Mouse (Mus musculus): ENCODE results near the gene Sult2b1. TPM values are rescaled to one million over a fixed set of nuclear protein-coding genes. Genes with fewer than 3 reads are reported as not detected.

Gene Sult2b1
- total and polyA plus RNA-seq, 3 experiments, result 0.17 to 0.29 TPM; not detected in 1

GRCm38 (mm10) chr7:45723301-45723700, 61.2 kb downstream of the Sult2b1 start:
- no peak for DNase-seq (ENCODE audit: extremely low read depth)
- dilution Hi-C loops (cut with MboI; ENCODE audit: extremely low pct_ligation_motif_present, extremely low pct_unique_long_range_greater_than_20kb, low sequenced_read_pairs), result no loop called here
- H3K4me3 ChIP-seq (replicated peaks in 1 of 3; ENCODE audit: low read depth in 2 of 3, low read length in 2 of 3, poor library complexity in 1 of 3), result no peak overlapping the region
- H3K27me3 ChIP-seq (replicated peaks), result no peaks in the 10 kb centered on the region
- no peak overlapping the region for H3K4me2 ChIP-seq (ENCODE audit: insufficient read depth, low read depth, poor library complexity, severe bottlenecking)
- H3K9ac ChIP-seq (ENCODE audit: insufficient read depth, low read depth), result no peak overlapping the region
- H3K9me3 ChIP-seq (replicated peaks; ENCODE audit: low read length), result no peaks in the 10 kb centered on the region
- peaks cover 7 to 26% of the 10 kb centered on the region in 2 experiments; a peak in 3 of 4 replicates for H3K4me1 ChIP-seq (ENCODE audit: control insufficient read depth in 1 of 2, insufficient read depth in 2 of 2)
- no peak overlapping the region for H3K27ac ChIP-seq (ENCODE audit: insufficient read depth, low read depth)
- TF ChIP-seq POLR2A (IDR thresholded peaks at IDR 0.05; ENCODE audit: low read depth, low read length), result 0 out of 2 replicates have a peak, but pooled peaks have one; percentile 25
- no peak for TF ChIP-seq ZNF384 (IDR thresholded peaks at IDR 0.05; ENCODE audit: low read depth, low read length)
- peaks cover 88 to 96% of the 10 kb centered on the region in 2 experiments for H3K36me3 ChIP-seq (replicated peaks in 1 of 2; ENCODE audit: control insufficient read depth in 1 of 2, insufficient read depth in 1 of 2, low read length in 1 of 2)
- H3K79me2 ChIP-seq (replicated peaks; ENCODE audit: control insufficient read depth, extremely low read depth, insufficient read depth, poor library complexity, severe bottlenecking), result peaks cover 17% of the 10 kb centered on the region
- in situ Hi-C loops (cut with MboI; ENCODE audit: low pct_ligation_motif_present, low pct_unique_long_range_greater_than_20kb, low sequenced_read_pairs), result no loop called here

GRCm38 (mm10) chr7:45722348-45722713, 62.1 kb downstream of the Sult2b1 start:
- in situ Hi-C loops (cut with MboI; ENCODE audit: low pct_ligation_motif_present, low pct_unique_long_range_greater_than_20kb, low sequenced_read_pairs), result no loop called here
- no peak overlapping the region for H3K9ac ChIP-seq (ENCODE audit: insufficient read depth, low read depth)
- H3K9me3 ChIP-seq (replicated peaks; ENCODE audit: low read length), result no peaks in the 10 kb centered on the region
- peaks cover 20% of the 10 kb centered on the region for H3K79me2 ChIP-seq (replicated peaks; ENCODE audit: control insufficient read depth, extremely low read depth, insufficient read depth, poor library complexity, severe bottlenecking)
- peaks cover 7 to 26% of the 10 kb centered on the region in 2 experiments; a peak in 3 of 4 replicates for H3K4me1 ChIP-seq (ENCODE audit: control insufficient read depth in 1 of 2, insufficient read depth in 2 of 2)
- no peak overlapping the region for H3K27ac ChIP-seq (ENCODE audit: insufficient read depth, low read depth)
- H3K4me2 ChIP-seq (ENCODE audit: insufficient read depth, low read depth, poor library complexity, severe bottlenecking), result no peak overlapping the region
- dilution Hi-C loops (cut with MboI; ENCODE audit: extremely low pct_ligation_motif_present, extremely low pct_unique_long_range_greater_than_20kb, low sequenced_read_pairs), result no loop called here
- peaks cover 81 to 87% of the 10 kb centered on the region in 2 experiments for H3K36me3 ChIP-seq (replicated peaks in 1 of 2; ENCODE audit: control insufficient read depth in 1 of 2, insufficient read depth in 1 of 2, low read length in 1 of 2)
- TF ChIP-seq JUND (conservative IDR thresholded peaks at IDR 0.05; ENCODE audit: low read depth, low read length) (no peak), GABPA (IDR thresholded peaks at IDR 0.05; ENCODE audit: insufficient replicate concordance, low read depth, low read length) (no peak), NELFE (IDR thresholded peaks at IDR 0.05; ENCODE audit: low read depth, low read length) (no peak), MAFK (IDR thresholded peaks at IDR 0.05; ENCODE audit: insufficient replicate concordance, low read length) (no peak)
- no peak overlapping the region for H3K4me3 ChIP-seq (replicated peaks in 1 of 3; ENCODE audit: low read depth in 2 of 3, low read length in 2 of 3, poor library complexity in 1 of 3)
- no peaks in the 10 kb centered on the region for H3K27me3 ChIP-seq (replicated peaks)
- no peak for DNase-seq (ENCODE audit: extremely low read depth)

GRCm38 (mm10) chr7:45721642-45722347, 62.7 kb downstream of the Sult2b1 start:
- Histone ChIP-seq H3K9me3 (replicated peaks; ENCODE audit: low read length) (no peaks in the 10 kb centered on the region), H3K27me3 (replicated peaks) (no peaks in the 10 kb centered on the region), H3K36me3 (replicated peaks in 1 of 2; ENCODE audit: control insufficient read depth in 1 of 2, insufficient read depth in 1 of 2, low read length in 1 of 2) (peaks cover 76 to 82% of the 10 kb centered on the region in 2 experiments), H3K4me1 (ENCODE audit: control insufficient read depth in 1 of 2, insufficient read depth in 2 of 2) (peaks cover 7 to 23% of the 10 kb centered on the region in 2 experiments; a peak in 3 of 4 replicates), H3K4me2 (ENCODE audit: insufficient read depth, low read depth, poor library complexity, severe bottlenecking) (no peak overlapping the region), H3K4me3 (replicated peaks in 1 of 3; ENCODE audit: low read depth in 2 of 3, low read length in 2 of 3, poor library complexity in 1 of 3) (no peak overlapping the region), H3K79me2 (replicated peaks; ENCODE audit: control insufficient read depth, extremely low read depth, insufficient read depth, poor library complexity, severe bottlenecking) (peaks cover 25% of the 10 kb centered on the region), H3K9ac (ENCODE audit: insufficient read depth, low read depth) (no peak overlapping the region), H3K27ac (ENCODE audit: insufficient read depth, low read depth) (no peak overlapping the region)
- TF ChIP-seq CHD2 (IDR thresholded peaks at IDR 0.05; ENCODE audit: low read length) (peak; percentile 11; the same call in 1 of the 2 replicates), USF1 (IDR thresholded peaks at IDR 0.05; ENCODE audit: low read depth, low read length) (no peak), TBP (conservative IDR thresholded peaks at IDR 0.05; ENCODE audit: low read depth, low read length) (no peak), ELF1 (IDR thresholded peaks at IDR 0.05; ENCODE audit: low read depth, low read length) (no peak), ZMIZ1 (IDR thresholded peaks at IDR 0.05; ENCODE audit: low read depth, low read length) (no peak), HCFC1 (IDR thresholded peaks at IDR 0.05; ENCODE audit: low read depth, low read length) (no peak), RAD21 (IDR thresholded peaks at IDR 0.05; ENCODE audit: low read depth, low read length) (no peak), ETS1 (conservative IDR thresholded peaks at IDR 0.05; ENCODE audit: low read depth, low read length) (no peak), SIN3A (IDR thresholded peaks at IDR 0.05; ENCODE audit: low read length) (no peak), MYC (IDR thresholded peaks at IDR 0.05; ENCODE audit: low read depth, low read length) (no peak), POLR2AphosphoS2 (IDR thresholded peaks at IDR 0.05; ENCODE audit: low read depth, low read length) (peak; percentile 74; the same call in 1 of the 2 replicates), MXI1 (IDR thresholded peaks at IDR 0.05; ENCODE audit: low read depth, low read length) (no peak), PAX5 (IDR thresholded peaks at IDR 0.05; ENCODE audit: low read length) (no peak), E2F4 (IDR thresholded peaks at IDR 0.05; ENCODE audit: insufficient replicate concordance, low read depth, low read length) (no peak), ZKSCAN1 (IDR thresholded peaks at IDR 0.05; ENCODE audit: borderline replicate concordance, low read depth, low read length) (no peak), UBTF (IDR thresholded peaks at IDR 0.05; ENCODE audit: low read depth, low read length) (no peak)
- dilution Hi-C loops (cut with MboI; ENCODE audit: extremely low pct_ligation_motif_present, extremely low pct_unique_long_range_greater_than_20kb, low sequenced_read_pairs) (no loop called here), in situ Hi-C loops (cut with MboI; ENCODE audit: low pct_ligation_motif_present, low pct_unique_long_range_greater_than_20kb, low sequenced_read_pairs) (no loop called here)
- DNase-seq (ENCODE audit: extremely low read depth), result no peak

Data from CH12.LX (cell line).